Mouse (Mus musculus): ENCODE data around the gene Mrpl16.

DNA sequence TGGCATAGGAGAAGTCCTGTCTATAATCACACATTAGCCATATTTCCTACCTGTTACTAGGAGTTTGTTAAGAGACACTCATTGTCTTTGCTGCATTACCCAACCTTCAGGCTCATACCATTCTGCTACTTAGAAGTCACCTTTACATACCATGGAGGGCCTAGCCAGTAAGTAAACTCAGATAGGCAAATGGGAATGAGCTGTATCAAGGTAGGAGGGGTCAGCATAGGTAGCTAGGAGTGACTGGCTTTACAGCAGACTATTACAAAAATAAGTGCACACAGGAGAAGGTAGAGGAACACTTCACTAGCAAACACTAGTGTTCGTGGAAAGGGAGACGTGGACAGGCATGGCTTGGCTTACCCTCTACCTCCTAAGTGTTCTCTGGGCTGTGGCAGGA, 22.9 kb upstream of the Mrpl16 start, which contains the start of gene Gif:
- TF ChIP-seq POLR2A (IDR thresholded peaks at IDR 0.05; ENCODE audit: control insufficient read depth in 1 of 2, insufficient read depth in 1 of 2, low read depth in 1 of 2, low read length in 2 of 2, poor library complexity in 1 of 2), result no peak
- no peak for TF ChIP-seq CTCF (IDR thresholded peaks at IDR 0.05 in 2 of 3, conservative IDR thresholded peaks at IDR 0.05 in 1 of 3; ENCODE audit: control insufficient read depth in 1 of 3, insufficient read depth in 1 of 3, low read depth in 2 of 3, low read length in 3 of 3, poor library complexity in 1 of 3, severe bottlenecking in 1 of 3)
